Mouse (Mus musculus) limb, embryonic 13.5 days (tissue): ENCODE results near the gene Lrrtm3. TPM values are rescaled to one million over a fixed set of nuclear protein-coding genes. Genes with fewer than 3 reads are reported as not detected.
A peak's percentile ranks its signal among the peaks of the same experiment; 100 is the strongest.

Experiments used
- ATAC-seq: fragments of 200-750 bp; cut with Nextera tagmentation; 2 replicates; pipeline ENCODE4 v1.8.0; 2017; ENCODE audit warnings: low read depth, moderate number of reproducible peaks, moderate TSS enrichment; ENCODE audit not compliant: low FRiP score
- H3K27ac ChIP-seq: fragments of 300-500 bp; sonication (generic); 2 replicates; pipeline ENCODE4 v1.5.1; 2015; ENCODE audit warnings: inconsistent platforms, mild to moderate bottlenecking, moderate library complexity
- H3K27me3 ChIP-seq: fragments of 300-500 bp; sonication (generic); 2 replicates; pipeline ENCODE4 v1.6.1; 2015; ENCODE audit warnings: mild to moderate bottlenecking, inconsistent platforms
- H3K36me3 ChIP-seq: fragments of 300-500 bp; sonication (generic); 2 replicates; pipeline ENCODE4 v1.6.1; 2015; ENCODE audit warnings: inconsistent platforms, mild to moderate bottlenecking, moderate library complexity
- H3K4me1 ChIP-seq: fragments of 300-500 bp; sonication (generic); 2 replicates; pipeline ENCODE4 v1.6.1; 2015; ENCODE audit warnings: inconsistent platforms
- H3K4me2 ChIP-seq: fragments of 300-500 bp; sonication (generic); replicated peaks from 2 replicates; pipeline ENCODE4 v1.6.1; 2015; ENCODE audit warnings: inconsistent platforms, mild to moderate bottlenecking, moderate library complexity
- H3K4me3 ChIP-seq: fragments of 300-500 bp; sonication (generic); 2 replicates; pipeline ENCODE4 v1.5.1; 2015; ENCODE audit warnings: moderate library complexity, mild to moderate bottlenecking, inconsistent platforms
- H3K9ac ChIP-seq: fragments of 300-500 bp; sonication (generic); 2 replicates; pipeline ENCODE4 v1.6.1; 2015; ENCODE audit warnings: mild to moderate bottlenecking, inconsistent platforms
- H3K9me3 ChIP-seq: fragments of 300-500 bp; sonication (generic); 2 replicates; pipeline ENCODE4 v1.6.1; 2016; ENCODE audit warnings: inconsistent platforms
- WGBS: fragments of 180-500 bp; shearing (Covaris S2); methylation state at CpG from one replicate; pipeline ENCODE4 v1.1.7; 2015; 5-methylcytosine and 5-hydroxymethylcytosine counted together
- polyA plus RNA-seq: library from polyadenylated mRNA; unstranded; fragments of >200 nt; fragmentation: Nextera tagmentation; extraction: Ambion mirVana; gene quantifications from 2 replicates; pipeline ENCODE4 v1.2.1, GENCODE M21; 2015

Lrrtm3 gene
- polyA plus RNA-seq, 1 experiment from 2014 or later: 1.5 TPM

GRCm38 (mm10) chr10:64086183-64086566 is 3.9 kb downstream of the Lrrtm3 start:
- Histone ChIP-seq H3K9ac (no peak overlapping the region), H3K4me1 (peaks cover 14% of the 10 kb centered on the region), H3K9me3 (no peaks in the 10 kb centered on the region), H3K4me2 (peak overlapping the region; percentile 72; the same call in 1 of the 2 replicates), H3K27me3 (peaks cover 76% of the 10 kb centered on the region), H3K36me3 (no peaks in the 10 kb centered on the region), H3K27ac (no peak overlapping the region), H3K4me3 (0 out of 2 replicates have a peak overlapping the region, but pooled peaks have one; percentile 43)
- 64% methylated on average over 16 of the region's 16 CpGs for WGBS
- ATAC-seq: no peak

DNA sequence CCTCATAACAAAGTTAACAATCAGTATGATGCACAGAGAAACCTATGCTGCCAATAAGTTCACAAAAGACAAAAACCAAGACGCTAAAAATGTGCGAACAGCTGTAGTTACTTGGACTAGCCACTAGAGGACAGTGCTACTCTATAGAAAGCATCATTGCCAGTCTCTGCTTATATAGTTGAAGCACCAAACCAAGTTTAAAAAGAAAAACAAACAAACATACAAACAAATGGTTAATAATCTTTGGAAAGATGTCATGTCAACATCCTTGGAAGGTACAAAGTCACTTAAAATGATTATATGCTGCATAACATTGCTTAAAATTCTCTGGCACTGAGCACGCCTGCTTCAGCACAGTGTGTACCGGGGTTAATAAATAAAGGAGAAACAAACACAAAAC is 5.6 kb downstream of the Lrrtm3 start:
- Histone ChIP-seq H3K4me3 (no peak overlapping the region), H3K4me2 (no peak overlapping the region), H3K36me3 (no peaks in the 10 kb centered on the region), H3K27me3 (peaks cover 67% of the 10 kb centered on the region), H3K9me3 (no peaks in the 10 kb centered on the region), H3K27ac (no peak overlapping the region), H3K4me1 (peaks cover 14% of the 10 kb centered on the region), H3K9ac (no peak overlapping the region)
- 41% methylated on average over 4 of the region's 4 CpGs for WGBS
- ATAC-seq: no peak

GRCm38 (mm10) chr10:64083813-64084212 is 6.3 kb downstream of the Lrrtm3 start:
- 62% methylated on average over 11 of the region's 11 CpGs for WGBS
- peaks cover 14% of the 10 kb centered on the region for H3K4me1 ChIP-seq
- ATAC-seq: no peak
- no peaks in the 10 kb centered on the region for H3K36me3 ChIP-seq
- no peak overlapping the region for H3K27ac ChIP-seq
- H3K27me3 ChIP-seq: peaks cover 62% of the 10 kb centered on the region
- no peaks in the 10 kb centered on the region for H3K9me3 ChIP-seq
- H3K4me2 ChIP-seq: no peak overlapping the region
- no peak overlapping the region for H3K9ac ChIP-seq
- no peak overlapping the region for H3K4me3 ChIP-seq

DNA sequence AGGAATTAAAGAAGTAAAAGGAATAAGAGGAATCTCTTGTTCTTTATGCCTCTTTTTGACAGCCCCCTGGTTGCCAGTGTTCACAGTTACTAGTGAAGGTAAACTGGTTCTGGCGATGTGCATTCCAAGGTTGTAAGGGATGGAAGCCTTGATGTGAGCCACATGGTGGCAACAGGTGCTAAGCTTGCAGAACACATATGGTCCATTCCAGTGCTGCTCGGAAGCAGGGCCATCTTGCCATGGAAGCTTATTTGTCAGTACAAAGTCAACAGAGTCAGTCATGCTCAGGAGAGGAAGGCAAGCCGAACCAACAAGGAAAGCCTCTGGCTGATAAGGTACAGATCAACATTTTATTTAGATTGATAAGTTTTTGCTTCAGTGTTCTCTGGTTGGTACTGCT is 7.7 kb downstream of the Lrrtm3 start:
- no peak overlapping the region for H3K4me2 ChIP-seq
- H3K9me3 ChIP-seq: no peaks in the 10 kb centered on the region
- WGBS: 65% methylated on average over 3 of the region's 3 CpGs
- peaks cover 50% of the 10 kb centered on the region for H3K27me3 ChIP-seq
- no peak for ATAC-seq
- no peak overlapping the region for H3K4me3 ChIP-seq
- no peak overlapping the region for H3K9ac ChIP-seq
- 0 out of 2 replicates have a peak, but pooled peaks cover 4% of the 10 kb centered on the region for H3K4me1 ChIP-seq
- no peak overlapping the region for H3K27ac ChIP-seq
- no peaks in the 10 kb centered on the region for H3K36me3 ChIP-seq

DNA sequence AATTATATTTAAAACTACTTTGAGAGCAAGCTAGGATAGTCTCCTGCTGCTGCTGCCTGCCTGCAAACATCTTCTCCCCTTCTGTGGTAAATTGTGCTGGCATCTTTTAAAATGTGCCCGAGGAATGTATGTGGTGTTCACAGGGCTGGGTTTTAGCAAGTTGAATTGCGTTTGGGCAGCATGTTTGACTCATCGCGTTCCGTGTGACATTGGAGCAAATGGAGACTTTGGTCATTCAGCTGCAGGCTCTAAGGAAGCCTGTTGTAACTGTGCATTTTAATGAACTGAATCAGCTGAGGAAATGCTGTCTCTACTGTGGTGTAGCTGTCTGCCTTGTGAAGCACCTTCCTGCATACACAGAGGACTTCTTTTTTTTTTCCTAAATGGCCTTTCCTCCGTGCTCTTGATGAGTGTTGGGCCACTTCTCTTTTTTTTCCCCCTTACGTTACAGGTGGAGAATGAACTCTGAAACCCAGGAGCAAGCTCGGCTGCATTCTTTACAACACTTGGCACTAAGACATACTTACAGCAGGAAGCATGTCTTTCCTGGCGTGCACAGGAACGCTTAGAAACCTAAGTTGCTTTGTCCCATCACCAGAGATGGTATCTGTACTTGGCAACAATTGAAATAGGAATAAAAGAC is 13.5 kb downstream of the Lrrtm3 start:
- Histone ChIP-seq H3K27me3 (peaks cover 20% of the 10 kb centered on the region), H3K4me3 (no peak overlapping the region), H3K4me1 (peaks cover 3% of the 10 kb centered on the region; the same call in 1 of the 2 replicates), H3K27ac (no peak overlapping the region), H3K4me2 (no peak overlapping the region), H3K9ac (no peak overlapping the region), H3K36me3 (no peaks in the 10 kb centered on the region), H3K9me3 (no peaks in the 10 kb centered on the region)
- 47% methylated on average over 10 of the region's 10 CpGs for WGBS
- no peak for ATAC-seq

- no peak for ATAC-seq
- no peak overlapping the region for H3K4me2 ChIP-seq
These were observed 14.1 kb downstream of the Lrrtm3 start for GRCm38 (mm10) chr10:64075944-64076343.

GRCm38 (mm10) chr10:64063704-64064103 is 26.4 kb downstream of the Lrrtm3 start:
- Histone ChIP-seq H3K9me3 (no peaks in the 10 kb centered on the region), H3K27ac (no peak overlapping the region), H3K36me3 (no peaks in the 10 kb centered on the region), H3K4me3 (no peak overlapping the region), H3K27me3 (no peaks in the 10 kb centered on the region), H3K9ac (no peak overlapping the region), H3K4me1 (no peaks in the 10 kb centered on the region), H3K4me2 (no peak overlapping the region)
- ATAC-seq: no peak
- 83% methylated on average over 9 of the region's 9 CpGs for WGBS

More at GRCm38 (mm10) chr10:64075944-64076343, 14.1 kb downstream of the Lrrtm3 start:
- Histone ChIP-seq H3K36me3 (no peaks in the 10 kb centered on the region), H3K4me3 (no peak overlapping the region), H3K27ac (no peak overlapping the region), H3K27me3 (peaks cover 20% of the 10 kb centered on the region), H3K9me3 (no peaks in the 10 kb centered on the region), H3K4me1 (peaks cover 3% of the 10 kb centered on the region; the same call in 1 of the 2 replicates), H3K9ac (no peak overlapping the region)
- 33% methylated on average over 5 of the region's 5 CpGs for WGBS

- Histone ChIP-seq H3K4me3 (no peak overlapping the region), H3K4me1 (peaks cover 4% of the 10 kb centered on the region; the same call in 1 of the 2 replicates), H3K9me3 (no peaks in the 10 kb centered on the region), H3K27ac (no peak overlapping the region), H3K36me3 (no peaks in the 10 kb centered on the region), H3K9ac (no peak overlapping the region), H3K27me3 (no peaks in the 10 kb centered on the region), H3K4me2 (no peak overlapping the region)
- ATAC-seq: no peak
- WGBS: 47% methylated on average over 6 of the region's 6 CpGs
These were observed 40.1 kb downstream of the Lrrtm3 start for GRCm38 (mm10) chr10:64049946-64050345.

- Histone ChIP-seq H3K4me3 (no peak overlapping the region), H3K27ac (no peak overlapping the region), H3K4me1 (peaks cover 4% of the 10 kb centered on the region; the same call in 1 of the 2 replicates), H3K9me3 (no peaks in the 10 kb centered on the region), H3K4me2 (no peak overlapping the region), H3K27me3 (no peaks in the 10 kb centered on the region), H3K9ac (no peak overlapping the region), H3K36me3 (no peaks in the 10 kb centered on the region)
- peak; percentile 48; the same call in 1 of the 2 replicates for ATAC-seq
- 72% methylated on average over 6 of the region's 6 CpGs for WGBS
These were observed 40.9 kb downstream of the Lrrtm3 start for GRCm38 (mm10) chr10:64049151-64049550.

GRCm38 (mm10) chr10:64041892-64042291 is 48.2 kb downstream of the Lrrtm3 start:
- H3K27me3 ChIP-seq: no peaks in the 10 kb centered on the region
- no peaks in the 10 kb centered on the region for H3K9me3 ChIP-seq
- ATAC-seq: no peak
- WGBS: 88% methylated on average over 11 of the region's 11 CpGs
- H3K9ac ChIP-seq: no peak overlapping the region
- H3K4me3 ChIP-seq: no peak overlapping the region
- no peak overlapping the region for H3K4me2 ChIP-seq
- H3K36me3 ChIP-seq: no peaks in the 10 kb centered on the region
- no peak overlapping the region for H3K27ac ChIP-seq
- H3K4me1 ChIP-seq: peaks cover 22% of the 10 kb centered on the region

- Histone ChIP-seq H3K36me3 (no peaks in the 10 kb centered on the region), H3K4me1 (peaks cover 22% of the 10 kb centered on the region), H3K9me3 (no peaks in the 10 kb centered on the region), H3K4me2 (no peak overlapping the region), H3K27ac (no peak overlapping the region), H3K27me3 (no peaks in the 10 kb centered on the region), H3K9ac (no peak overlapping the region), H3K4me3 (no peak overlapping the region)
- ATAC-seq: no peak
- WGBS: 71% methylated on average over 7 of the region's 7 CpGs
These were observed 48.9 kb downstream of the Lrrtm3 start for GRCm38 (mm10) chr10:64041218-64041617.

GRCm38 (mm10) chr10:64039760-64040535 is 50.1 kb downstream of the Lrrtm3 start:
- Histone ChIP-seq H3K36me3 (no peaks in the 10 kb centered on the region), H3K27me3 (no peaks in the 10 kb centered on the region), H3K9ac (no peak overlapping the region), H3K4me1 (peaks cover 22% of the 10 kb centered on the region), H3K9me3 (no peaks in the 10 kb centered on the region), H3K4me2 (peak overlapping the region; percentile 12; the same call in 1 of the 2 replicates), H3K27ac (no peak overlapping the region), H3K4me3 (no peak overlapping the region)
- peak; percentile 80 for ATAC-seq
- WGBS: 50% methylated on average over 17 of the region's 17 CpGs
